Mouse (Mus musculus) E14TG2a.4 (cell line): ENCODE results near the gene Alk.

Source experiments
- CTCF ChIP-seq: conservative IDR thresholded peaks from 2 replicates; pipeline ENCODE4 v1.5.1; 2014; ENCODE audit warnings: low read length
- NANOG ChIP-seq: IDR thresholded peaks from 2 replicates; pipeline ENCODE4 v1.6.1; 2014; ENCODE audit warnings: borderline replicate concordance, low read length, mixed read lengths
- POU5F1 ChIP-seq: IDR thresholded peaks from 2 replicates; pipeline ENCODE4 v1.6.1; 2014; ENCODE audit warnings: low read length, borderline replicate concordance

- TF ChIP-seq POU5F1 (no peak), CTCF (no peak), NANOG (no peak)
Measured at GRCm38 (mm10) chr17:72563423-72563822, 41.0 kb downstream of the Alk start.
